Mouse (Mus musculus) testis, postnatal 10 days (tissue): ENCODE results near the gene Hs3st3a1.

ENCODE experiments used
- DNase-seq: peaks from one replicate; pipeline ENCODE4 v3.0.0; 2021; ENCODE audit warnings: low spot score

The Hs3st3a1 gene

DNA sequence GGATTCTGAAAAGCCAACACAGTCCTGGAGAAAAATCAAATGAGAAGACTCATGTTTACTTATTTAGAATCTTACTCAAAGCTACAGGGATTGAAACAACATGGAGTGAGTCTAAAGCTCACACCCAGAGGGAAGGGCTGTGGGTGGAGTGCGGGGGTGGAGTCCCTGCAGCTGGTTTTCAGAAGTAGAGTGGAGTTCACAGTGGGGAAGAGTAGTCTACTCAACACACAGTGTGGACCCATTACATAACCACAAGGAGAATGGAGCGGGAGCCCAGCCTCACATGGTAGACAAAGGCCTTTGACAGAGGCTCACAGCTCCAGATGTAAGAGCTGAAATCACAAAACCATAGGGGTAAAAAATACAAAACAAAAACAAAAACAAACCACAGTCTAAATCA, 123.2 kb downstream of the Hs3st3a1 start:
- DNase-seq: no peak

DNA sequence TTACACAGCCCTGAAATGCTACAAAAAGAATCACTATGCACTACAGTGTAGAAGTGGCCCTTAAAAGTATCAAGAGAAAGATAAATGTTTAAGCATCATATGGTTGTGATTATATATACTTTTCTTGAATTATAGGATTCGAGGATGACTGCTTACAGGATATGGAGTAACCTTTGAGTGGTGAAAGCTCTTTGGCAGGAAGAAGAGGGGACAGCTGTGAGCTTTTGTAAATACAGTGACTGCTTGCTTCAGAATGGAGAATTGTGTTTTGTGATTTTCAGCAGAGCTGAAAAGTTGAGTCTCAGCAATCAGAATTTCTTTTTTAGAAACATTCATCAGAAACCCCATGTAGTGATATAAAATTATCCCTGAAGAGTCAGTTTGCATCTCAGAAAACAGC, 124.3 kb downstream of the Hs3st3a1 start:
- no peak for DNase-seq

DNA sequence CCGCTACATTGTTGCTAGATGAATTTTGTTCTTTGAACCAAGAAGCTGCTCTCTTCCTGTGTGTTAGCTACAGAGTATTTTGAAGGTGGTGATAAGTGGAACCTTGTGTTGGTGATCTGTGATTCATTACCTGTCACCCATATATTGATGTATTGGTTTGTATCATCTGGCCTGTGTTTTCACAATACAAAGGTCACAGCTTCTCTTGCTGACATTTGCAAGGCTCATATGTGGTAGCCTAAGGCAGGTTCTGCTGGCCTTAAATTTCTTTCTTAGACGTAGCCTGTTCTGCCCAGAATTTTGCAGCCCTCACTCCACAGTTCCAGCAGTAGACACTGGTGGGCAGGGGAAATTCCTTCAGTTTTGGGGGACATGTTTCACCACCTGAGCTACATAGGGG, 125.3 kb downstream of the Hs3st3a1 start:
- no peak for DNase-seq

DNA sequence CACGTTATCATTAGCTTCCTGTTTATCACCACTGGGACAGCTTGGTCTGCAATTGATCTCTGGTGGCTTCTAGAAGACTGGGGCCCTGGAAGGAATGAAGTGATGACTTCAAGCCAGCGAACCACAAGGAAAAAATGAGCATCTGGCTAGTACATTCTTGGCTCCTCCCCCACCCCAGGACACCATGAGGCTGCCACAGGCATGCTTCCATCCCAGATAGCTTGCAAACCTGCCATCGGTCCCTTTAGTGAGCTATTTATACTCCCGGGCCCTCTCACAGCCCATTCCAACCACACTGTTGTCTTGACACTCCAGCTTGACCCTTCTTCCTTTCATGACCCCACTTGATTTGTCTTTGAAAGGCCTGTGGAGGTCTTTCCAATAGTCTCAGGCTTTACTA, 127.6 kb downstream of the Hs3st3a1 start:
- no peak for DNase-seq
